Mouse (Mus musculus) spleen, adult 2 months (tissue): ENCODE data around the gene Ubtd1. TPM values are rescaled to one million over a fixed set of nuclear protein-coding genes. Genes with fewer than 3 reads are reported as not detected.

Experiments used
- DNase-seq, 2 experiments: peaks; one replicate each; pipeline versions ENCODE4 v3.0.0 to v3.0.0-alpha.2; 2012 to 2021; ENCODE audit warnings: low spot score in 2 of 2, low read depth in 1 of 2
- H3K27ac ChIP-seq: fragments of 200-500 bp; 2 replicates; pipeline ENCODE4 v1.5.1; 2012; ENCODE audit warnings: low read length, inconsistent platforms; ENCODE audit not compliant: insufficient read depth
- H3K27me3 ChIP-seq: fragments of 200-500 bp; 2 replicates; pipeline ENCODE4 v1.6.1; 2012; ENCODE audit warnings: mild to moderate bottlenecking, moderate library complexity, low read length, inconsistent platforms; ENCODE audit not compliant: control insufficient read depth, insufficient read depth
- H3K36me3 ChIP-seq: fragments of 200-500 bp; 2 replicates; pipeline ENCODE4 v1.6.1; 2012; ENCODE audit warnings: mild to moderate bottlenecking, low read length, inconsistent platforms; ENCODE audit not compliant: control insufficient read depth, insufficient read depth
- H3K4me1 ChIP-seq: fragments of 200-500 bp; 2 replicates; pipeline ENCODE4 v1.6.1; 2011; ENCODE audit warnings: inconsistent platforms; ENCODE audit not compliant: control insufficient read depth, insufficient read depth, insufficient read length
- H3K4me3 ChIP-seq: fragments of 200-500 bp; 2 replicates; pipeline ENCODE4 v1.5.1; 2011; ENCODE audit warnings: mild to moderate bottlenecking, inconsistent platforms; ENCODE audit not compliant: insufficient read depth, insufficient read length; ENCODE audit errors: extremely low read depth
- CTCF ChIP-seq: fragments of 200-500 bp; IDR thresholded peaks from 2 replicates; pipeline ENCODE4 v1.5.1; 2011; ENCODE audit warnings: mild to moderate bottlenecking, inconsistent platforms; ENCODE audit not compliant: insufficient read depth, insufficient read length, insufficient replicate concordance; ENCODE audit errors: extremely low read depth
- POLR2A ChIP-seq: fragments of 200-500 bp; IDR thresholded peaks from 2 replicates; pipeline ENCODE4 v1.6.1; 2011; ENCODE audit warnings: low read depth, low read length, inconsistent platforms
- WGBS: fragments of 180-500 bp; shearing (Covaris S2); methylation state at CpG from one replicate; pipeline ENCODE4 v1.1.7; 2018; 5-methylcytosine and 5-hydroxymethylcytosine counted together
- polyA plus RNA-seq: library from polyadenylated mRNA; depleted of rRNA; stranded (reverse); fragments of >200 nt; gene quantifications from 2 replicates; pipeline ENCODE4 v1.2.3, GENCODE M21; 2012

Gene Ubtd1
- polyA plus RNA-seq, 1 experiment = 18.6 TPM

GRCm38 (mm10) chr19:42055881-42056280, 74.3 kb downstream of the Ubtd1 start:
- Histone ChIP-seq H3K36me3 (no peaks in the 10 kb centered on the region), H3K27ac (no peak overlapping the region), H3K4me3 (no peak overlapping the region), H3K27me3 (no peaks in the 10 kb centered on the region), H3K4me1 (no peaks in the 10 kb centered on the region)
- 84% methylated on average over 2 of the region's 2 CpGs for WGBS
- DNase-seq = no peak
- TF ChIP-seq POLR2A (no peak), CTCF (no peak)

DNA sequence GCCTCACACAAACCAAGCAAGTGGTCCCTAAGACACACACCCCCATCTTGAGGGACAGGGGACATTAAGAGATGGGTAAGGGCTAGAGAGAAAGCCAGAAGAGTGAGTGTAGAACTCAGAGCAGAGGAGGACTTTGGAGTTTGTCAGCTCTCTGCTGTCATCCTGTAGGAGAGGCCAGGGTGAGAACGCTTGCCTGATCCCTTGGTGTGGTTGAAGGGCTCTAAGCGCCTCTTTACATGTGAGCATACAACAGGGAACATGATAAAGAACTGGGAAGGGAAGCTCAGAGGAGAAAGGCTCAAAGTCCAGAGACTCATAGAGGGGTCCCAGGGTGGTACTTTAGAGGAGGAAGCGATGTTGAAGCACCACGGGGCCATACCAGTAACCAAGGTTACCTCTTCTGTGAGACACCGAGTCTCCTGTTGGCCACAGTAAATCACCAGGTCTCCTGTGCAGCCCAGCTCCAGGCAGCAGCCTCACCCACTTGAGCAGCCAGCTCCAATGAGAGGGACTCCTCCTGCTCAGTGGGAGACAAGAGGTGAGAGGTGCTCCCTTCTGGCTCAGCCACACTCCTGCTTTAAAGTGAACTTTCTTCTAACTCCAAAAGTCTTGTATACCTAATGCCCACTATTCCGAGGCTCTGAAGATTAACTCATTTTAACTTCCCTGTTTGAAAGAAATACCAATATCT, 75.3 kb downstream of the Ubtd1 start:
- Histone ChIP-seq H3K36me3 (no peaks in the 10 kb centered on the region), H3K27ac (no peak overlapping the region), H3K4me1 (no peaks in the 10 kb centered on the region), H3K4me3 (no peak overlapping the region), H3K27me3 (no peaks in the 10 kb centered on the region)
- TF ChIP-seq POLR2A = no peak
- no peak for TF ChIP-seq CTCF
- DNase-seq = no peak
- WGBS = 75% methylated on average over 6 of the region's 6 CpGs

GRCm38 (mm10) chr19:42058426-42058825, 76.9 kb downstream of the Ubtd1 start:
- no peaks in the 10 kb centered on the region for H3K27me3 ChIP-seq
- no peak for TF ChIP-seq CTCF
- TF ChIP-seq POLR2A = no peak
- no peak overlapping the region for H3K27ac ChIP-seq
- no peaks in the 10 kb centered on the region for H3K4me1 ChIP-seq
- no peak overlapping the region for H3K4me3 ChIP-seq
- no peaks in the 10 kb centered on the region for H3K36me3 ChIP-seq
- WGBS = 68% methylated on average over 7 of the region's 7 CpGs
- no peak for DNase-seq

GRCm38 (mm10) chr19:42061443-42061842, 79.9 kb downstream of the Ubtd1 start:
- no peaks in the 10 kb centered on the region for H3K4me1 ChIP-seq
- TF ChIP-seq CTCF = no peak
- no peak for TF ChIP-seq POLR2A
- H3K27ac ChIP-seq = no peak overlapping the region
- DNase-seq = no peak
- H3K27me3 ChIP-seq = no peaks in the 10 kb centered on the region
- H3K36me3 ChIP-seq = no peaks in the 10 kb centered on the region
- H3K4me3 ChIP-seq = no peak overlapping the region
- WGBS = 93% methylated on average over 7 of the region's 7 CpGs

- Histone ChIP-seq H3K27me3 (no peaks in the 10 kb centered on the region), H3K36me3 (no peaks in the 10 kb centered on the region), H3K4me3 (no peak overlapping the region), H3K4me1 (no peaks in the 10 kb centered on the region), H3K27ac (no peak overlapping the region)
- no peak for TF ChIP-seq CTCF
- no peak for TF ChIP-seq POLR2A
- DNase-seq = no peak
- 60% methylated on average over 11 of the region's 11 CpGs for WGBS
These were observed 87.1 kb downstream of the Ubtd1 start for GRCm38 (mm10) chr19:42068441-42069240.

DNA sequence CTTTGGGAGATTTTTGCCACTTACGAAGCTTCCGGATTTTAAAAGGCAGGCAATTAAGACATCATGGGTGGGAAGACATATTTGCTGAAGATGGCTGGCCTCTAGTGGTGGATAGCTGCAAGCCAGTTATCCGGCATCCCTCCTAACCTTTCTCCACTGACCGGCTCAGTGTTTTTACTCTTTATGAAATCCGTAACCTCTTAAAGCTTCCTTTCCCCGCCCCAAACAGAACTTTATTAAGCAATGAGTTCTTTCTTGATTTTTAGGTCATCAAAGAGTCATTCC, 87.6 kb downstream of the Ubtd1 start:
- no peaks in the 10 kb centered on the region for H3K4me1 ChIP-seq
- no peaks in the 10 kb centered on the region for H3K27me3 ChIP-seq
- H3K27ac ChIP-seq = no peak overlapping the region
- 81% methylated on average over 6 of the region's 6 CpGs for WGBS
- TF ChIP-seq CTCF = no peak
- no peak for TF ChIP-seq POLR2A
- no peak for DNase-seq
- no peak overlapping the region for H3K4me3 ChIP-seq
- no peaks in the 10 kb centered on the region for H3K36me3 ChIP-seq

DNA sequence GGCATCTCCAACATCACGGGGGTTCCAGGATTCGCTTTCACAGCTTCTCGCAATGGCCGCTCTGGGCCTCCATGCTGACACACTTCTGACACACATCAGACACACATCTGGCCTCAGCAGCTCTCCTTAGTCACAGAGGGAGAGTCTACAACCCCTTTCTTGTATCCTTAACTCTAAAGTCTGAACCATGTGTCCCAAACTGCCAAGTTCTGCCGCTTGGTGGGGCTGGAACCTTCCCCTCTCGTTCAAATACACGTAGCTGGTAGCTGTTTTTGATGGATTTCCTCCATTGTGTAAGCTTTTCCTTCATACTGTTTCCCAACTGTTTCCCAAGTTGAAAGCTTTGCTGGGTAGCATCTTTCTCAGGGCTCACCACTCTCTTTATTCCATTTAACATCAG, 89.7 kb downstream of the Ubtd1 start:
- H3K4me3 ChIP-seq = no peak overlapping the region
- no peaks in the 10 kb centered on the region for H3K36me3 ChIP-seq
- H3K27ac ChIP-seq = no peak overlapping the region
- WGBS = 87% methylated on average over 7 of the region's 7 CpGs
- H3K4me1 ChIP-seq = no peaks in the 10 kb centered on the region
- DNase-seq = no peak
- H3K27me3 ChIP-seq = no peaks in the 10 kb centered on the region
- no peak for TF ChIP-seq CTCF
- no peak for TF ChIP-seq POLR2A
